Mouse (Mus musculus): ENCODE results near the gene Npc1l1. TPM values are rescaled to one million over a fixed set of nuclear protein-coding genes. Genes with fewer than 3 reads are reported as not detected.

Gene Npc1l1
- polyA plus RNA-seq, 1 experiment from 2014 or later: not detected

DNA sequence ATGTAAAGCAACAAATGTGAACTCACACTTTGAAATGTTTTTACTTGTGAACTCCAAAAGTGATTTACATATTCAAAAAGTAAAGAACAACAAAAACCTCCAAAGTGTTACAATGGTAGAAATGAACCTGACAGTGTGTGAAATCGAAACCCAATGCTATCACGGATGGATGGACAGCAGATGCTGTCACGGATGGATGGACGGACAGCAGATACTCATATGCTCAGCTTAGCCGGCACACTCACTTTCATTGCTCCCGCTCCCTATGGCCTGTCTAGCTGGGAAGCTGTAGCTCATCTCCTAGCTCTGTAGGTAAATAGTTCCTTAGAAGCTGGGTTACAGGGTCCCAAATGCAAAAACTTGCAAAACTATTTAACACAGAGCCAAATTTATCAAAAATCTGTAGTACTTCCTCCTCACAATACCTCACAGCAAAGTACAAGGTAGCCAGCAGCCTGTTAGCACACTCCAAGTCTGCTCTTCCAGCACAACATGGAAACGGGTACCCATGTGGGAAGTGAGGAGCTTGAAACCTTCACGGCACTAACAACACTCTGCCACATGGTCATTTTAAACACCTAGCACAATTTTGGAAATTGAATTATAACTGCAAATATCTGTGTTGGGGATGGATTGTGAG is 52.0 kb downstream of the Npc1l1 start:
- no peak overlapping the region for H3K27ac ChIP-seq
- no peak for ATAC-seq (ENCODE audit: low FRiP score)
- H3K27me3 ChIP-seq: no peaks in the 10 kb centered on the region
- WGBS: 72% methylated on average over 8 of the region's 8 CpGs
- no peaks in the 10 kb centered on the region for H3K36me3 ChIP-seq (replicated peaks)
- no peak overlapping the region for H3K9ac ChIP-seq
- H3K4me2 ChIP-seq: no peak overlapping the region
- no peaks in the 10 kb centered on the region for H3K9me3 ChIP-seq
- no peak overlapping the region for H3K4me3 ChIP-seq (replicated peaks)
- H3K4me1 ChIP-seq: peaks cover 22% of the 10 kb centered on the region

DNA sequence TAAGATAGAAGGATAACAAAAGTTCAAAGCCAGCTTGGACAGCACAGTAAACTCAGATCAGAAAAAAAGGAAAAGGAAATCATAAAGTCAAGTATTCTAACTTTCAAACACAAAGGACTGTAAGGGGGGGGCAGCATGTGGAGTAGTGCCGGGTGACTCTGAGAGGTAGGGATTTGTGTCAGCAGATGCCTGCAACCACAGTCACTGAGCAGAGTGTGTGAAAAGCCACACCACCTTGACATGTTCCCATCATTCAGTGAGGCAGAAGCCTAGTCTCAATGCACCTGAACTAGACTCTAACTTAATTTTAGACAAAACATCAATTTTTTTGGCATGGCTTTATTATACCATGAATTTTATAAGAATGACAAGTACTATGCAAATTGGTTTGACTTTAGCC is 54.4 kb downstream of the Npc1l1 start:
- Histone ChIP-seq H3K27me3 (no peaks in the 10 kb centered on the region), H3K4me2 (no peak overlapping the region), H3K4me3 (replicated peaks) (no peak overlapping the region), H3K36me3 (replicated peaks) (no peaks in the 10 kb centered on the region), H3K27ac (no peak overlapping the region), H3K4me1 (peaks cover 22% of the 10 kb centered on the region), H3K9ac (no peak overlapping the region), H3K9me3 (no peaks in the 10 kb centered on the region)
- WGBS: 89% methylated on average over 1 of the region's 1 CpGs
- no peak for ATAC-seq (ENCODE audit: low FRiP score)

DNA sequence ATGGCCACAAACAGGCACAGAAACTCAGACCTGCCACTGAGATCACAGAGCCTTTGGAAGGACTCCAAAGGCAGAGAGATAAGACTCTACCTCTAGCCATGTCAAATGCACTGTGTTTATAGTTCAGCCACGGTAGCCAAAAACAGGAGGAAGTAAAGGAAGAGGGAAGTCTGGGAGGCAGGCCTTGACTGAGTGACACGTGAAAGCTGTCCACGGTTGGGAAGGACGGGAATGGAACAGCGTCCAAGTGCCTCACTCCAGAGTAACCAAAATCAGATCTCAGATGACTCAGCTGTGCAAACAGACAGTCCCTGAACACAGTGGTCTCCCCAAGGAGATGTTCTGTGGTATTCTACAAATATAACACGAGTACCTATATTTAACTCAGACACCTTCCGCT is 55.2 kb downstream of the Npc1l1 start:
- Histone ChIP-seq H3K36me3 (replicated peaks) (no peaks in the 10 kb centered on the region), H3K4me2 (no peak overlapping the region), H3K27me3 (no peaks in the 10 kb centered on the region), H3K27ac (no peak overlapping the region), H3K9me3 (no peaks in the 10 kb centered on the region), H3K4me1 (peaks cover 17% of the 10 kb centered on the region), H3K4me3 (replicated peaks) (no peak overlapping the region), H3K9ac (no peak overlapping the region)
- no peak for ATAC-seq (ENCODE audit: low FRiP score)
- WGBS: 90% methylated on average over 7 of the region's 7 CpGs

DNA sequence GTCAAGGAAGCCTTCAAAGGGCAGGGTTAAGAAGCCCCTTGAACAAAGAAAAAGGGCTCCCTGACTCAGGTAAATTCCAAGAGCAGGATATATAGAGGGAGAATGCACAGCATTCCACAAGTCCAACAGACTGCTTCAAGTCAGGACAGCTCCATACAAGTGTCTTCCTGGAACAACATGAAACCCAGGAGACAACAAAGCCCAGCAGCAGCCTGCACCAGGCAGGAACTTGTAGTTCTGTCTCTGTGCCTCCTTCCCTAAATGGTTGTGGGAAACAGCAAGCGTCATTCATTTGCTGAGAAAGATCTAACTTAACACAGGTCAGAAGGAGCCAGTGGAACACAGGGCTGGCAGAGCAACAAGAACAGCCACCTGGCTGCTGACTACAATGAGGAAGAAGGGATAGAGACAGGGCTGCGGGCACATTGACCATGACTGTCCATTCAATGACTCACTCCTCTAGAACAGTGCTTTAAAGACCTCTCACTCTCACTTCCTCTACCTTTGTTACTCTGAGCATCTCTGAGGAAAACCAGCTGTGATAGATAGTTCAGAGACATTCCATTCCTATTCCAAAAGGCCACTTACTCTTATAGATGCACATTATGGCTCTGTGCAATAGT is 60.8 kb downstream of the Npc1l1 start:
- Histone ChIP-seq H3K4me2 (no peak overlapping the region), H3K9ac (no peak overlapping the region), H3K4me3 (replicated peaks) (no peak overlapping the region), H3K4me1 (no peaks in the 10 kb centered on the region), H3K36me3 (replicated peaks) (no peaks in the 10 kb centered on the region), H3K27ac (no peak overlapping the region), H3K9me3 (no peaks in the 10 kb centered on the region), H3K27me3 (no peaks in the 10 kb centered on the region)
- ATAC-seq (ENCODE audit: low FRiP score): no peak
- WGBS: 85% methylated on average over 2 of the region's 2 CpGs

DNA sequence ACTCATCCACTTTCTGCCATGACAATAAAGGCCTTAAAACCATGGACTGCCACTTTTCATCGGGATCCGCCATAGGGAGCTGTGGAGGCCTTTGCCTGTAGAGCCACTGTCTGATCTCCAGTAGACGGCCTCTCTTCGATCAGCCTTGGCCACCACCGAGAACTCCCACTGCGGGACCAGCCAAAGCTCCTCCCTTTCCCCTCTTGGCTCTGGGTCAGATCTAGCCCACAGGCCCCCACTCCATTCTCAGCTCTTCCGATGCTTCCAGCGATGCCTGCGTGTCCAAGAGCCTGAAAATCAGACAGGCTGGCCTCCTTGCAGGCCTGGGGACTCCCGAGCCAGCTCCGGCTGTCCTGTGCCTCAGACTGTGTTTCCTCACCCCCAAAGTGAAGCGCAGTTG is 63.6 kb downstream of the Npc1l1 start:
- Histone ChIP-seq H3K9ac (no peak overlapping the region), H3K27me3 (no peaks in the 10 kb centered on the region), H3K4me2 (no peak overlapping the region), H3K9me3 (no peaks in the 10 kb centered on the region), H3K4me1 (no peaks in the 10 kb centered on the region), H3K27ac (no peak overlapping the region), H3K4me3 (replicated peaks) (no peak overlapping the region), H3K36me3 (replicated peaks) (no peaks in the 10 kb centered on the region)
- WGBS: 95% methylated on average over 12 of the region's 12 CpGs
- no peak for ATAC-seq (ENCODE audit: low FRiP score)

DNA sequence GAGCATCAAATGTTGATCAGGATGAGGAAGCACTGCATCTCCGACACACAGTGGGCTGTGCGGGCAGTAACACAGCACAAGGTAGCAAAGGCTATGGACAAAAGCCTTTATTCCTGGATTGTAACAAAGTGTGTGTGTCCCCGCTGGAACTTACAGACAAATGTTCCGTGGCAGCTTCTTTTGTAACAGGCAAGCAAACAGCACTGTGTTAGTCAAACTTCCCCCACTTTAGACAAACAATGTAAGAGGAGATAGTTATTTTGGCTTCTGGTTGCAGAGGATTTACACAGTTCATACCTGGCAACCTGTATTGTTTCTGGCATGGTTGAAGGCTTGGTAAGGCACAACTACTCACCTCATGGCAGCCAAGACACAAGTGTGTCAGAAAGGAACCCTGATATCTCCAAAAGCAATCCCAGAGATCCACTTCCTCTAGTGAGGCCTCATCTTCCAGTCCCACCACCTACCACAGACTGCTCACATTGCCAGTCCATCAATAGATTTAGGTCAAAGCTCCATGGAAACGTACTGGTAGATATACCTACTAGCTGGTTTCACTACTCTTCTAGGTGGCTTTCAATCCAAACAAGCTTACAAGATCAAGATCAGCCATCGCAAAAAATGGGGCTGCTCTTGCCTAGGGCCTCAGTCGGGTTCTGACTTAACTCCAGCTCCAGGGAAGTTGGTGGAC is 64.4 kb downstream of the Npc1l1 start:
- Histone ChIP-seq H3K27ac (no peak overlapping the region), H3K4me1 (no peaks in the 10 kb centered on the region), H3K36me3 (replicated peaks) (no peaks in the 10 kb centered on the region), H3K4me2 (no peak overlapping the region), H3K4me3 (replicated peaks) (no peak overlapping the region), H3K9me3 (no peaks in the 10 kb centered on the region), H3K9ac (no peak overlapping the region), H3K27me3 (no peaks in the 10 kb centered on the region)
- ATAC-seq (ENCODE audit: low FRiP score): no peak
- WGBS: 96% methylated on average over 7 of the region's 7 CpGs

DNA sequence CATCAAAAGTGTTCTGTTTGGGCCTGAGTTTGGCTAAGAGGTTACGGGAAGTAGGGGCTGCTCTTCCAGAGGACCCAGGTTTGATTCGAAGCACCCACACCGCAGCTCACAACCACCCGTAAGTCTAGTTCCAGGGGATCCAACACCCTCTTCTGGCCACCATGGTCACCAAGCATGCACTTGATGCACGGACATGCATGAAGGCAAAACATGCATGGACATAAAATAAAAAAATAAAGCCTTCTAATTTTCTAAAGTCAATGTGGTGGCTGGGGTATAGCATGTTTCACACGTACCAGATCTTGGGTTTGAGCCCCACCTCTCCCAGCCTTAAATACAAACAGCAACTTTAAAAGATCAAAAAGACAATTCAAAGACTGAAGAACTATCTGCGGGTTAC is 65.2 kb downstream of the Npc1l1 start:
- WGBS: 98% methylated on average over 7 of the region's 7 CpGs
- no peak for ATAC-seq (ENCODE audit: low FRiP score)
- H3K27ac ChIP-seq: no peak overlapping the region
- H3K27me3 ChIP-seq: no peaks in the 10 kb centered on the region
- H3K9me3 ChIP-seq: no peaks in the 10 kb centered on the region
- H3K4me3 ChIP-seq (replicated peaks): no peak overlapping the region
- no peaks in the 10 kb centered on the region for H3K36me3 ChIP-seq (replicated peaks)
- H3K4me1 ChIP-seq: no peaks in the 10 kb centered on the region
- H3K4me2 ChIP-seq: no peak overlapping the region
- H3K9ac ChIP-seq: no peak overlapping the region

DNA sequence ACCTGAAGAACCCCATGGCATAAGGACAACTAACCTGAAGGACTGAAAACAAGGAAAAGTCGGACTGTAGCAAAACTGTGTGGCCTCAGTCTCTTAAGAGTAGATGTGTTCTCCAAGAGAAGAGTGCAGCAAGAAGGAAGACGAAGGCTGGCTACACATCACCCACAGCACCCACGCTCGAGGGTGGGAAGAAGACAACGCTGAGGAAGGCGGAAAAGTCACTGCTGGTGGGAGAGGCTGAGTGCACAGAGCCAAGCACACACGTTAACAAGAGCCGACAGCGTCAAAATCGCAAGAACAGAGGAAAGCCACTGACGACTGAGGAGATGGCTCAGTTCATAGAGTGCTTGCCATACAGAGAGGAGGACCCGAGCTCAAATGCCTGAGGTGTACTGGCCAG is 66.2 kb downstream of the Npc1l1 start:
- no peak overlapping the region for H3K9ac ChIP-seq
- 92% methylated on average over 12 of the region's 12 CpGs for WGBS
- H3K4me3 ChIP-seq (replicated peaks): no peak overlapping the region
- H3K4me2 ChIP-seq: no peak overlapping the region
- no peaks in the 10 kb centered on the region for H3K4me1 ChIP-seq
- no peak for ATAC-seq (ENCODE audit: low FRiP score)
- H3K27me3 ChIP-seq: no peaks in the 10 kb centered on the region
- H3K36me3 ChIP-seq (replicated peaks): no peaks in the 10 kb centered on the region
- no peaks in the 10 kb centered on the region for H3K9me3 ChIP-seq
- H3K27ac ChIP-seq: no peak overlapping the region

DNA sequence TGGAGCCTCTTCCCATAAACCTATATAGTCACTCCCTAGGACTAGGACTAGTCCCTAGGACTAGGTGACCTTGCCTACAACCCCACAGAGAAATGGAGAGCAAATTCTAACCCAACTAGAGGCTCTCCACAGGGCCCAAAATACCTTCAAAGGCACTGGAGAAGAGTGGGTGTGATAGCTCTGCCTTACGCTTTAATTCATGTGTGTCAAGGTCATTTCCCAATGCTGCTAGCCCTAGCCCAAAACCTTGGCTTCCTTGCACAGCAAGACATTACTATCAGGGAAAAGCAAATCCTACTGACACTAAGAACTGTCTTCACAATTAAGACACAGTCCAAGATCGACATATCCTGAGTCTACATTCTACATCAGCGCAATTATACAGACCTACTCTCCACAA is 66.9 kb downstream of the Npc1l1 start:
- 95% methylated on average over 3 of the region's 3 CpGs for WGBS
- H3K4me2 ChIP-seq: no peak overlapping the region
- no peak overlapping the region for H3K4me3 ChIP-seq (replicated peaks)
- no peaks in the 10 kb centered on the region for H3K9me3 ChIP-seq
- H3K4me1 ChIP-seq: no peaks in the 10 kb centered on the region
- no peak overlapping the region for H3K9ac ChIP-seq
- no peak for ATAC-seq (ENCODE audit: low FRiP score)
- H3K27ac ChIP-seq: no peak overlapping the region
- H3K27me3 ChIP-seq: no peaks in the 10 kb centered on the region
- no peaks in the 10 kb centered on the region for H3K36me3 ChIP-seq (replicated peaks)

DNA sequence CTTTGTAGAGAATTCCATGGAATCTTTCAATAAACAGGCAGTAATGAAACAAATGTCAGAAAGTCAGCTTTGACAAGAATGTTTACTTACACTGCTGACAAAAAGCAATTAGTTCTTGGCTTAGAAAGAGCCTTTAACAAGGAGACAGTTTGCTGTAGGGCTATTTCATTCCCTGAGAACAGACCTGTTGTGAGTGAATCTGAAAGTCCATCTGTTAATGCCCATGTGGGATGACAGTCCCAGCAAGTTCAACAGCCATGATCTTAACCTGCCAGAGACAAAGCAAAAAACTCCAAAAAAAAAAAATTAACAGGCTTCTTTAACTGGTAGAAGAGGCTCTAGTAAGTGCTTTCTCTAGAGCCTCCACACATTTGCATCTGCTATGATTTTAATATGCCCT is 68.4 kb downstream of the Npc1l1 start:
- 0 out of 2 replicates have a peak, but pooled peaks cover 4% of the 10 kb centered on the region for H3K4me1 ChIP-seq
- ATAC-seq (ENCODE audit: low FRiP score): no peak
- no peaks in the 10 kb centered on the region for H3K36me3 ChIP-seq (replicated peaks)
- no peaks in the 10 kb centered on the region for H3K27me3 ChIP-seq
- H3K4me2 ChIP-seq: no peak overlapping the region
- H3K9ac ChIP-seq: no peak overlapping the region
- no peaks in the 10 kb centered on the region for H3K9me3 ChIP-seq
- no peak overlapping the region for H3K27ac ChIP-seq
- no peak overlapping the region for H3K4me3 ChIP-seq (replicated peaks)

Other genes with a start within 250 kb of the Npc1l1 start
- gene Camk2b, start 163.8 kb downstream of the Npc1l1 start, polyA plus RNA-seq (2016; fragmentation: Nextera tagmentation; extraction: Ambion mirVana): 11.0 and 11.7 TPM in 2 replicates
- gene A730071L15Rik, start 30.1 kb downstream of the Npc1l1 start, polyA plus RNA-seq (2016; fragmentation: Nextera tagmentation; extraction: Ambion mirVana): 0.46 and 0.81 TPM in 2 replicates
- 60.5 and 64.1 TPM in 2 replicates for gene Nudcd3, start 29.7 kb downstream of the Npc1l1 start, polyA plus RNA-seq (2016; fragmentation: Nextera tagmentation; extraction: Ambion mirVana)
- 97.4 TPM in 2 replicates for gene Ddx56, start 37.6 kb upstream of the Npc1l1 start, polyA plus RNA-seq (2016; fragmentation: Nextera tagmentation; extraction: Ambion mirVana)
- 151 TPM in 2 replicates for gene Tmed4, start 44.7 kb upstream of the Npc1l1 start, polyA plus RNA-seq (2016; fragmentation: Nextera tagmentation; extraction: Ambion mirVana)
- 87.7 and 96.4 TPM in 2 replicates for gene Ogdh, start 61.5 kb upstream of the Npc1l1 start, polyA plus RNA-seq (2016; fragmentation: Nextera tagmentation; extraction: Ambion mirVana)
- 22.8 and 26.0 TPM in 2 replicates for gene Zmiz2, start 158.9 kb upstream of the Npc1l1 start, polyA plus RNA-seq (2016; fragmentation: Nextera tagmentation; extraction: Ambion mirVana)
- 4,594 and 4,665 TPM in 2 replicates for gene Ppia, start 185.3 kb upstream of the Npc1l1 start, polyA plus RNA-seq (2016; fragmentation: Nextera tagmentation; extraction: Ambion mirVana)
- gene H2afv, start 214.3 kb upstream of the Npc1l1 start, polyA plus RNA-seq (2016; fragmentation: Nextera tagmentation; extraction: Ambion mirVana): 853 and 916 TPM in 2 replicates
- gene Purb, start 245.8 kb upstream of the Npc1l1 start, polyA plus RNA-seq (2016; fragmentation: Nextera tagmentation; extraction: Ambion mirVana): 15.9 and 17.9 TPM in 2 replicates